Mouse (Mus musculus) neural tube, embryonic 15.5 days (tissue): ENCODE data around the gene Farsb. TPM values are rescaled to one million over a fixed set of nuclear protein-coding genes. Genes with fewer than 3 reads are reported as not detected.

Source experiments
- ATAC-seq: fragments of 200-750 bp; cut with Nextera tagmentation; 2 replicates; pipeline ENCODE4 v1.8.0; 2017; ENCODE audit warnings: mild to moderate bottlenecking, moderate TSS enrichment, moderate library complexity; ENCODE audit not compliant: low FRiP score
- H3K27ac ChIP-seq: fragments of 300-500 bp; sonication (generic); replicated peaks from 2 replicates; pipeline ENCODE4 v1.5.1; 2015; ENCODE audit warnings: mild to moderate bottlenecking, inconsistent platforms
- H3K27me3 ChIP-seq: fragments of 300-500 bp; sonication (generic); replicated peaks from 2 replicates; pipeline ENCODE4 v1.6.1; 2015; ENCODE audit warnings: inconsistent platforms
- H3K36me3 ChIP-seq: fragments of 300-500 bp; sonication (generic); 2 replicates; pipeline ENCODE4 v1.6.1; 2015; ENCODE audit warnings: inconsistent platforms
- H3K4me1 ChIP-seq: fragments of 300-500 bp; sonication (generic); 2 replicates; pipeline ENCODE4 v1.6.1; 2015; ENCODE audit warnings: inconsistent platforms
- H3K4me2 ChIP-seq: fragments of 300-500 bp; sonication (generic); 2 replicates; pipeline ENCODE4 v1.6.1; 2015; ENCODE audit warnings: inconsistent platforms, mild to moderate bottlenecking, moderate library complexity
- H3K4me3 ChIP-seq: fragments of 300-500 bp; sonication (generic); replicated peaks from 2 replicates; pipeline ENCODE4 v1.5.1; 2015; ENCODE audit warnings: mild to moderate bottlenecking, inconsistent platforms
- H3K9ac ChIP-seq: fragments of 300-500 bp; sonication (generic); replicated peaks from 2 replicates; pipeline ENCODE4 v1.6.1; 2015; ENCODE audit warnings: mild to moderate bottlenecking, inconsistent platforms
- H3K9me3 ChIP-seq: fragments of 300-500 bp; sonication (generic); replicated peaks from 2 replicates; pipeline ENCODE4 v1.6.1; 2016; ENCODE audit warnings: inconsistent platforms
- WGBS: fragments of 180-500 bp; shearing (Covaris S2); methylation state at CpG from one replicate; pipeline ENCODE4 v1.1.7; 2015; ENCODE audit warnings: mixed read lengths; 5-methylcytosine and 5-hydroxymethylcytosine counted together
- polyA plus RNA-seq: library from polyadenylated mRNA; unstranded; fragments of >200 nt; fragmentation: Nextera tagmentation; extraction: Ambion mirVana; gene quantifications from 2 replicates; pipeline ENCODE4 v1.2.1, GENCODE M21; 2015

Farsb gene
- polyA plus RNA-seq, 1 experiment from 2014 or later = 160 TPM

GRCm38 (mm10) chr1:78435967-78436366, 52.7 kb downstream of the Farsb start:
- H3K9ac ChIP-seq = no peak overlapping the region
- peaks cover 3% of the 10 kb centered on the region; the same call in 1 of the 2 replicates for H3K36me3 ChIP-seq
- no peak overlapping the region for H3K4me2 ChIP-seq
- no peak overlapping the region for H3K4me3 ChIP-seq
- no peaks in the 10 kb centered on the region for H3K9me3 ChIP-seq
- 70% methylated on average over 2 of the region's 2 CpGs for WGBS
- ATAC-seq = no peak
- no peaks in the 10 kb centered on the region for H3K4me1 ChIP-seq
- no peaks in the 10 kb centered on the region for H3K27me3 ChIP-seq
- no peak overlapping the region for H3K27ac ChIP-seq

DNA sequence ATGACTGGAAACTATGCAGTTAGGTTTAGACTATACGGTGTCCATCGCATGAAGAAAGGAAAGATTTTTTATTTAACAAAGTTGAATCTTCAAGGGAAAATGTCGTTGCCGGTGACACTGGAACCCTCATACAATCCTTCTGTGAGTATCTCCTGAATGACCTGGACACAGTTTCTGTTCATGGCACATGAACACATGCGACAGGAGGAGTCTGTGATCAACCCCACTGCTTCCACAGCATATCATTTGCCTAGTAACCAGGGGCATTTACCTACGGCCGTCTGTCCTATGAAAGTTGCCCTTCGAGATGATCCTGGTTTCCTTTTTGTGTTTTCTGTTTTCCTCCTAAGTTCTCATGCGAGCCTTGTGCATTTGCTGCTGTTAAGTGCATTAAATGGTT, 55.2 kb downstream of the Farsb start:
- Histone ChIP-seq H3K27me3 (no peaks in the 10 kb centered on the region), H3K9ac (no peak overlapping the region), H3K36me3 (no peaks in the 10 kb centered on the region), H3K9me3 (no peaks in the 10 kb centered on the region), H3K4me3 (no peak overlapping the region), H3K4me2 (no peak overlapping the region), H3K27ac (no peak overlapping the region), H3K4me1 (no peaks in the 10 kb centered on the region)
- 92% methylated on average over 9 of the region's 9 CpGs for WGBS
- ATAC-seq = no peak

DNA sequence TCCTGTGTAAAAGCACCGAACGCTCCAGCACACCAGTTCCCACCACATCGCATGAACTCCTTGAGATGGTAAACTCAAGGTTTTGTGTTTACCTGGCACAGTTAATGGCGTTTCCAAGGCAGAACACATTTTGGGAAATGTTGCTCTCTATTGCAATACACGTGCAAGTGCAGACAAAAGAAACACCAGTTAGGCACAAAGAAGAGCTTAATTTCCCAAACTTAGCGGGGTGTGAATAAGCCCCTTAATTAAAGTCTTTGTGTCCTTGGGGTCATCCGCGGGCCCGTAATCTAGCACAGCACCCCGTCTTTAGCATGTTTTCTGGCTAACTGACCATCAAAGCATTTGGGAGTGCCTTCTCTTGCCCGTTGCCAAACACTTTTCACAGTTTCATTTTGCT, 59.8 kb downstream of the Farsb start:
- H3K4me1 ChIP-seq = peaks cover 9% of the 10 kb centered on the region; the same call in 1 of the 2 replicates
- WGBS = 42% methylated on average over 11 of the region's 11 CpGs
- H3K9ac ChIP-seq = no peak overlapping the region
- ATAC-seq = no peak
- H3K27me3 ChIP-seq = no peaks in the 10 kb centered on the region
- peaks cover 3% of the 10 kb centered on the region; the same call in 1 of the 2 replicates for H3K36me3 ChIP-seq
- no peak overlapping the region for H3K4me3 ChIP-seq
- no peak overlapping the region for H3K27ac ChIP-seq
- H3K4me2 ChIP-seq = 0 out of 2 replicates have a peak overlapping the region, but pooled peaks have one; percentile 13
- H3K9me3 ChIP-seq = no peaks in the 10 kb centered on the region

DNA sequence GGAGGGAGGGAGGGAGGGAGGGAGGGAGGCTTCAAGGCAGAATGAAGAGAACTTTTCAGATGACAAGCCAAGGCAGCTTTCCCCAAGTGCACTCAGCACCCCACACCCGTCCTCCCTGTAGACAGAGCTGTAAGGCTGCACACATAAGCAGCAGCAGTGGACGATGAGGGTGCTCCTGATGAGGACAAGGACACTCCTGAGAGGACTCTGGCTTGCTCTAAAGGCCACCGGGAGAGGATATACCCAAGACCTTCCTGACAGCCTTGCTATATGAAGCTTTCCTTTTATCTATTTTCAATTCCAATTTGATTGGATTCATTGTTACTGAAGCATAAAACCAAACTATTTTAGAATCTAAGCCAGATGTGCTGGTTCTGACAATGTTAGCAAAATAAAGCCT, 61.9 kb downstream of the Farsb start:
- ATAC-seq = no peak
- WGBS = 69% methylated on average over 3 of the region's 3 CpGs
- H3K27me3 ChIP-seq = no peaks in the 10 kb centered on the region

GRCm38 (mm10) chr1:78425793-78426700, 62.6 kb downstream of the Farsb start:
- Histone ChIP-seq H3K9ac (no peak overlapping the region), H3K36me3 (peaks cover 6% of the 10 kb centered on the region; the same call in 1 of the 2 replicates), H3K9me3 (no peaks in the 10 kb centered on the region), H3K4me3 (no peak overlapping the region), H3K27ac (peak overlapping the region; percentile 48), H3K4me2 (no peak overlapping the region), H3K27me3 (no peaks in the 10 kb centered on the region), H3K4me1 (peaks cover 9% of the 10 kb centered on the region; the same call in 1 of the 2 replicates)
- WGBS = 80% methylated on average over 7 of the region's 7 CpGs
- no peak for ATAC-seq

More for the DNA sequence above, 61.9 kb downstream of the Farsb start:
- peaks cover 9% of the 10 kb centered on the region; the same call in 1 of the 2 replicates for H3K4me1 ChIP-seq
- no peak overlapping the region for H3K27ac ChIP-seq
- no peak overlapping the region for H3K4me3 ChIP-seq
- H3K36me3 ChIP-seq = peaks cover 5% of the 10 kb centered on the region; the same call in 1 of the 2 replicates
- no peaks in the 10 kb centered on the region for H3K9me3 ChIP-seq
- H3K4me2 ChIP-seq = no peak overlapping the region
- no peak overlapping the region for H3K9ac ChIP-seq

DNA sequence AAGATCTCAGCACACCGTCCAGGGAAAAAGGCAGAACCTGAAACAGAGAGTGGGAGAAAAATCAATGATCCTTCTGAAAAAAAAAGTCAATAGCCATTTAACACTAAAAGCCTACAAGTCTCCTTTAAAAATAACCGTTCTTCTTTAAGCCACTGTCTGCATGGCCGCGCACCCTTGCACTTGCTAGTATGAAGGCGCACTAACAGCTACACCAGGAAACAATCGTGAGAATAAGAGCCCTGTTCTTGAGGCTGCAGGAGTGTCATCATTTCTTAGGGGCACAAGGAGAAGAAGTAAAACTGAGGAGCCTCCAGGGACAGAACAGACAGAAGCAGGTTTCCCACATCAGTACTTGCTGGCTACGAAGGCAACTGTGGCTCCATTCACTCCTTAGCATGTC, 63.4 kb downstream of the Farsb start:
- Histone ChIP-seq H3K4me1 (peaks cover 9% of the 10 kb centered on the region; the same call in 1 of the 2 replicates), H3K27ac (peak overlapping the region; percentile 48)
- WGBS = 87% methylated on average over 7 of the region's 7 CpGs

DNA sequence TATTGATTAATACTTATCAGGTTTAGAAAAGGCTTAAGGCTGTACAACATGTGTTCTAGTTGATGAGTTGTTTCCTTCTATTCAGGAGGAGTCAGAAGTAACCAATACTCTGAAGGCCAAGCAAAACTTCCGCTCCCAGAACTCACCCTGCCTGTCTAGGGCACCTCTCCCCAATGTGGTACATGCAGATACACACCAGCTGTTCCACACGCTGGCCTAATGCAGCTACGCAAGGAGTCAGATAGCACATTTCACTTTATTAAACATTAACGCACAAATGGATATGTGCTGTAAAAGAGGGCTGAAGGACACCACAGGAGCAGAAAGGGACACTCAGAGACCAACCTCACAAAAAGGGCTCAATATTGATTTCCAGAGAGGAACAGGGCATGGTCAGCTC, 63.8 kb downstream of the Farsb start:
- Histone ChIP-seq H3K9ac (no peak overlapping the region), H3K36me3 (peaks cover 6% of the 10 kb centered on the region; the same call in 1 of the 2 replicates), H3K4me1 (peaks cover 9% of the 10 kb centered on the region; the same call in 1 of the 2 replicates), H3K4me2 (no peak overlapping the region), H3K27ac (no peak overlapping the region), H3K4me3 (no peak overlapping the region), H3K9me3 (no peaks in the 10 kb centered on the region), H3K27me3 (no peaks in the 10 kb centered on the region)
- ATAC-seq = no peak
- WGBS = 91% methylated on average over 4 of the region's 4 CpGs

More for the DNA sequence above, 63.4 kb downstream of the Farsb start:
- ATAC-seq = no peak
- Histone ChIP-seq H3K9me3 (no peaks in the 10 kb centered on the region), H3K9ac (no peak overlapping the region), H3K36me3 (peaks cover 6% of the 10 kb centered on the region; the same call in 1 of the 2 replicates), H3K27me3 (no peaks in the 10 kb centered on the region), H3K4me3 (no peak overlapping the region), H3K4me2 (no peak overlapping the region)

DNA sequence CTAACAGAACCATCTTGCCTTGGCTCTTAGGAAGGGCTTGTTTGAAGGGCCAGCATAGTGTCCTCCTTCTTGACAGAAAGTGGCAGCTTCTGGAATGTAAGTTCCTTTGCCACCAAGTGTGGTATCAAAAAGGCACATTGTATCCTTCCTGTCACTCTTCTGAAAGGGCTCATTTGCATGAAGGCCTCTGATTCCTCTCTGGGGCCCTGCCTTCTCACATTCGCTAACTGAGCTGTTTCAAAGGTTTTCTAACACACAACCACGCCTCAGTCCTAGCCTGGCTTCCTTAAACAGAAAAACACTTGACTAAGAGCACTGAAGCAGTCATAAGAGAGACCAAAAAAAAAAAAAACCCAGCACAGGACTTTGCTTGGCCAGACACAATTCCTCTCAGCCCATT, 66.1 kb downstream of the Farsb start:
- H3K4me1 ChIP-seq = peaks cover 9% of the 10 kb centered on the region; the same call in 1 of the 2 replicates

GRCm38 (mm10) chr1:78421749-78422148, 66.9 kb downstream of the Farsb start:
- Histone ChIP-seq H3K36me3 (peaks cover 13% of the 10 kb centered on the region; the same call in 1 of the 2 replicates), H3K9ac (no peak overlapping the region), H3K4me2 (no peak overlapping the region), H3K4me3 (no peak overlapping the region), H3K9me3 (no peaks in the 10 kb centered on the region), H3K27me3 (no peaks in the 10 kb centered on the region), H3K27ac (no peak overlapping the region), H3K4me1 (peaks cover 9% of the 10 kb centered on the region; the same call in 1 of the 2 replicates)
- ATAC-seq = no peak
- 76% methylated on average over 5 of the region's 5 CpGs for WGBS

More for the DNA sequence above, 66.1 kb downstream of the Farsb start:
- peaks cover 13% of the 10 kb centered on the region; the same call in 1 of the 2 replicates for H3K36me3 ChIP-seq
- H3K4me2 ChIP-seq = no peak overlapping the region
- no peak for ATAC-seq
- H3K27me3 ChIP-seq = no peaks in the 10 kb centered on the region
- WGBS = 49% methylated on average over 2 of the region's 2 CpGs
- no peak overlapping the region for H3K4me3 ChIP-seq
- no peak overlapping the region for H3K27ac ChIP-seq
- no peak overlapping the region for H3K9ac ChIP-seq
- no peaks in the 10 kb centered on the region for H3K9me3 ChIP-seq

DNA sequence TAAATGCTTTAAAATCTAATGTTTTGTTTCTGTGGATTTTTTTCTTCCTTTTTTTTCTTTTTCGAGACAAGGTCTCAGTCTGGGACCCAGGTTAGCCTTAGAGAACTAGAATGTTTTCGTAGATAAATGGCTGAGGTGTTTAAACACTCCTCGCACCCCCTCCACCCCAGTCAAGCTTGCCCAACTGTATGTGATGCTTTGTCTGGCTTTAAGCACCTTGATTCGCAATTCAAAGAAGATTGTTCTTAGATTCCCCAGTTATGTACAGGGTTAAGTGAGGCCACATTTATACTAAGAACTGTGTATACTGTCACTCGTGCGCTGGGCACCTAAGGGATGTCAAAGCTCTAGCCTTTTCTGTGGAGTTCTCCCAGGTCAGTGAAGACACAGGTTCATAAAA, 68.4 kb downstream of the Farsb start:
- Histone ChIP-seq H3K4me2 (no peak overlapping the region), H3K27me3 (no peaks in the 10 kb centered on the region), H3K36me3 (peaks cover 13% of the 10 kb centered on the region; the same call in 1 of the 2 replicates), H3K27ac (no peak overlapping the region), H3K4me1 (peaks cover 3% of the 10 kb centered on the region; the same call in 1 of the 2 replicates), H3K9me3 (no peaks in the 10 kb centered on the region), H3K9ac (no peak overlapping the region), H3K4me3 (no peak overlapping the region)
- WGBS = 93% methylated on average over 6 of the region's 6 CpGs
- ATAC-seq = no peak

- H3K9me3 ChIP-seq = no peaks in the 10 kb centered on the region
- no peak overlapping the region for H3K27ac ChIP-seq
- no peaks in the 10 kb centered on the region for H3K4me1 ChIP-seq
- no peak overlapping the region for H3K4me3 ChIP-seq
- peaks cover 10% of the 10 kb centered on the region; the same call in 1 of the 2 replicates for H3K36me3 ChIP-seq
- H3K4me2 ChIP-seq = no peak overlapping the region
- H3K9ac ChIP-seq = no peak overlapping the region
- peak; percentile 63 for ATAC-seq
- H3K27me3 ChIP-seq = no peaks in the 10 kb centered on the region
- WGBS = 52% methylated on average over 4 of the region's 4 CpGs
These were observed 69.1 kb downstream of the Farsb start for GRCm38 (mm10) chr1:78419593-78419992.
